Mouse (Mus musculus) T-helper 2 cell (primary cell): ENCODE results near the gene A630001G21Rik.

ENCODE experiments used
- in situ Hi-C: fragments of 300-600 bp; cut with MboI, MseI; formaldehyde crosslinking; loops from one replicate; pipeline ENCODE4 v1.15.1; 2025; ENCODE audit warnings: high pct_unique_total_duplicates

Gene A630001G21Rik

DNA sequence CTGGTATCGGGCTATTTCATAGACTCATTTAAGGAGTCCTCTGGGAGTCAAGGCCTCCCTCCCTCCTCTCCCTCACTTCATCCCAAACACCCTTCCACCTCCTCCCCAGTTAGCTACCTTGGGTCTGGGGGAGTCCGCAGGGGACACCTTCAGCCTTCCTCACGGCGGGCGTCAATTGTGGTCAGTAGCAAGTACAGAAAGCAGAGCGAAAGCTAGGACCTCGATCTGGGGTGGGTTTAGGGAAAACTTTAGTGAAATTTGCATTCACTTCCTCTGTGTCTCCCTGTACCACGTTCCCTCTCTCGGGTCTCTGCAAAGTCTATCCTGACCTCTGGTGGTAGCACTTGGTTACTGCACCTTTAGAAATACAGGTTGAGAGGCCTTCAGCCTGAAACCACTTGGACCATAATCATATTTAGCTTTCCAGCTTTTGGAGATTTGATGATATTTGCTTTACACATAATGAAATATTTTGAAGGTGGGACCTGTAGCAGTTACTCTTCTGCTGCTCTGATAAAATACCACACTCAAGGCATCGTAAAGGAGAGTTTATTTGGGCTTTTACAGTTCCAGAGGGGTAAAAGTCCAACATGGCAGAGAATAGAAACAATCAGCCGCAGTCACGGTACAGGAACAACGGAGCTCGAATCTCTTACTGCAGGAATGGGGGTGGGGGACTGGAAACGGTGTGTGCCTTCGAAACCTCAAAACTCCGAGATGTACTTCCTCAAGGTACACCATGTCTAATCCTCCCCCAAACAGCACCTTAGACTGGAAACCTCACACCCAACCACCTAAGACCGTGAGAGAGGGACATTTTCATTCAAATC lies 41.9 kb downstream of the A630001G21Rik start:
- in situ Hi-C loops: loop anchor here (5.0 kb wide), 1 partner anchor 154 kb away; no protein-coding TSS in a partner anchor

- in situ Hi-C loops: loop anchor here (5.0 kb wide), 1 partner anchor 153 kb away; no protein-coding TSS in a partner anchor
Observed at GRCm38 (mm10) chr1:85735463-85736123, 42.9 kb downstream of the A630001G21Rik start.

GRCm38 (mm10) chr1:85734511-85734910 lies 43.9 kb downstream of the A630001G21Rik start:
- in situ Hi-C loops: no loop called here

- in situ Hi-C loops: no loop called here
Observed at GRCm38 (mm10) chr1:85732581-85732980, 45.9 kb downstream of the A630001G21Rik start.

GRCm38 (mm10) chr1:85730471-85730870 lies 48.0 kb downstream of the A630001G21Rik start:
- in situ Hi-C loops: no loop called here

- in situ Hi-C loops: no loop called here
Observed at GRCm38 (mm10) chr1:85720220-85720893, 58.1 kb downstream of the A630001G21Rik start.

GRCm38 (mm10) chr1:85719049-85719448 lies 59.4 kb downstream of the A630001G21Rik start:
- in situ Hi-C loops: no loop called here

GRCm38 (mm10) chr1:85716447-85717027 lies 61.9 kb downstream of the A630001G21Rik start:
- in situ Hi-C loops: no loop called here

DNA sequence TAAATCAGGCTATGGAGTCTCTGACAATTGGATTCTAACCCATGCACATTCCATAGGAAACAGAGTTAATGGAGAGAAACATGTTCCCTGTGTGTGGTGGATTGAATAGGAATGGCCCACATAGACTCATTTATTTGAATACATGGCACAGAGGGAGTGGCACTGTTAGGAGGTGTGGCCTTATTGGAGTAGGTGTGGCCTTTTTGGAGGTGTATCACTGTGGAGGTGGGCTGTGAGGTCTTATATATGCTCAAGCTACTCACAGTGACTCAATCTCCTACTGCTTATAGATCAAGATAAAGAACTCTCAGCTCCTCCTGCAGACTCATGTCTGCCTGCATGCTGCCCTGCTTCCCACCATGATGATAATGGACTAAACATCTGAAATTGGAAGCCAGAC lies 63.9 kb downstream of the A630001G21Rik start:
- in situ Hi-C loops: no loop called here

GRCm38 (mm10) chr1:85706754-85707153 lies 71.7 kb downstream of the A630001G21Rik start:
- in situ Hi-C loops: no loop called here

DNA sequence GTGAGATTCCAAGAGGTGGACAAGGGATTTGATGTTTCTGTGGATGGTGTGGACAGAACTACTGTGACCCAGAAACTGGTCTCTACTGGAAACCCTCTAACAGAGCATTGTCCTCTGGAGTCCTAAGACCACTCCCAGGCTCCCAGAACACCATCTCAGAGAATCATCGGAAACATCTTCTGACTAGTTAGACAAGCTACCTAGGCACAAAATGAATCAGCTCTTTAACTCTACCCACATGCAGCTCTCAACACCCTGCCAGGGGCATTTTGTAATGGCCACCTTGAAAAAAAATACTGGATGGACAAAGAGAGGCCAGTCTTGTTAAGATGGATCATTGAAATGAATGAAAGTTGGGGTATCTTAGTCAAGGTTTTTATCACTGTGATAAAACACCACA lies 72.9 kb downstream of the A630001G21Rik start:
- in situ Hi-C loops: no loop called here

DNA sequence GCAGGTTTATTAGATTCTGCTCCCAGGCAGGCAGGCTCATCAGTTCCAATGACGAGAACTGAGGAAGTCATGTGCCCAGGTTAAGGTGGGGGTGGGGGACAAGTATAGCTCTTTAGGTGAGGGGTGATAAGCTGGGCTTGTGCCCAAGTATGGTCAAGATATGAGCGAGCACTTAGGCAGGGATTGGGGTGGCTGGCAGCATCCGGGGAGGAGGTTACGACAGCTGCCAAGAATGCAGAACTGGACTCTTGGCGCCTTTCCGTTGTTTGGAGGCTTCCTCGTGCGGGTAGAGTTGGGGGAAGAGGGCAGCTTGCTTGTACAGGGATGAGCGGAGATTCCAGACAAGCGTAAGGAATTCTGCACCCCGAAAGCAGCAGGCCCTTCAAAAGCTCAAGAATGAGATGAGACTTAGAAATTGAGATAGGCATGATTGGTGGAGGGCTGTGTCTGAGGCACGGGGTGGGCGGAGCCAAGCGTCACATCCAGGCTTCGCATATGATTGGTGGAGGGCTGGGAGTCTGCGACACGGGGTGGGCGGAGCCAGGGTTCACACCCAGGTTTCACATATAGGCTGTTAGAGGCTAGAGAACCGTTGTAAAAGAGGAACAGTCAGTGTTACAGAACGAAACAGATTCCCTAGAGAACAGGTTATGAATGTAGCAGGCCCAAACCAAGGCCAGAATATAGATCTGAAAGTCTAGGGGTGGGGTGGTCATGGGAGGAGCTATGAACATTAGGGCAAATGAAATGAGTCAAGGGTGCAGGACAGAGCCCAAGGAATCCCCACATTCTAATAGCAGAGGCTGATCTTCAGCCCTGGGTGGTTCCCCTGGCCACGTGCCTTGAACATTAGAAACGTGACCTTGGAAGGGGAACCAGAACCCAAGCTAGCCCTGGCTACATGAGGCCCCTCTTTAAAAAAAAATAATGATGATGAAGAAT lies 74.9 kb downstream of the A630001G21Rik start:
- in situ Hi-C loops: no loop called here

GRCm38 (mm10) chr1:85702531-85702930 lies 75.9 kb downstream of the A630001G21Rik start:
- in situ Hi-C loops: no loop called here

DNA sequence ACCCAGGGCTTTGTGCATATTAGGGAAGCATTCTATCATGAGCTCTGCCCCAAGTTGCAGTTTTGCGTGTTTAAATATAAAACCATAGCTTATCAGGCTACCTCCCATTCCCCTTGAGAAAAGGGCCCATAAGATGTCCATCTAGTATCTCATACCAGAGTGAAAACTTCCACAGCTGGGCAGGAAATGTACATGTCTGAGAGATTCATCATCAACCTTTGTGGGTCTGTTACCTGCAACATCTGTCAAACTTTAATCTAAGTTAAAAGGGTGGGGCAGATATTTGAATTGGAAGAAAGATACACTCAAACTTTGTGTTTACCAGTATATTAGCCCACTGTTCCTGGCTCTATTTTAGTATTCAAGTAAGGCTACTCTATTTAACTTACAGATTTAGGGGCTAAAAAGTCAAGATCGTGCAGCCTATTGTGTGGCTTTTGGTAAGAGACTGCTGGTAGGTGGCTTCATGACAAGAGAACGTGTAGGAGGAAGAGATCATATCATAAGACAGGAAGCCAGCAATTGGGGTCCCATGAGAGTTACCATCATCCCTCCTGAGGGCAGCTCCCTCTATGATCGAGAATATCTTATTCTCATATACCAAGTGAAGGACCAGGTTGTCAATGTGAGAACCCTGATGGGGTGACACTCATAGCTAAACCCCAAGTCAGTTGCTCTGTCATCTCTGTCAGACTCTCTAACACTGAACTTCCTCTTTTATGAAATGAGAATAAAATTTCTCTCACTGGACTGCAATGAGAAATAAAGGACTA lies 80.5 kb downstream of the A630001G21Rik start:
- in situ Hi-C loops: loop anchor here (5.0 to 10.0 kb wide), 2 partner anchors 36 to 307 kb away; no protein-coding TSS in a partner anchor

DNA sequence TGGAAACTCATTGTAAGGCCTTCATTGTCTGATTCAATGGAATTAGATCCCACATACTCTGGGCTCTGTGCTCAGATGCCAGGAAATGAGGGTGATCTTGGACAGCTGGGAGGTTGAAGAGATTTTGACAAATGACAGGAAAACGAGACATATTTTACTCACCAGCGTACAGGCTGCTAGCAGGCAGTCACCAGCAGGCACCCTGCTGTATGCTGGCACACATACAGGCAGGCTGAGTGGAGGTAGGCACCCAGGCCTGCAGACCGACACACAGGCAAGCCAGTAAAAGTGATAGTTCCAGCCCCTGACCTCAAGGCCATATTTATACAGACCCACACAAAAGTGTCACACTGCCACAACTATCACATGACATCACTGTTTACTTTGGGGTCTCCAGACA lies 82.8 kb downstream of the A630001G21Rik start:
- in situ Hi-C loops: loop anchor here (5.0 to 10.0 kb wide), 2 partner anchors 33 to 309 kb away; no protein-coding TSS in a partner anchor

DNA sequence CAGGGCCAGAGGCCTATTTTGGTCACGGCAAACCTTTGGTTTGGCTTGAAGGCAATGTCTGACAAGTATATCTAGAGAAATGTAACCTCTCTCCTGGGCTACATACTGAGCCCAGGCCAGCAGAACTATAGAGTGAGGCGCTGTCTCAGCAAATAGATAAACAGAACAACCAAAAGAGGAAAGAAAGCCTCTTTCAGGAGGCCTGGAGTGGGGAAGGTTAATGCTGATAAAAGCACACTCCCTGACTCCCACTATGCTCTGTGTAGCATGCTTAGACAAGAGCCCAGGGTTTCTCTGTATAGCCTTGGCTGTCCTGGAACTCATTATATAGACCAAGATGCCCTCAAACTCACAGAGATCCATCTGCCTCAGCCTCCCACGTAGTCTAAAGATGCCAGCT lies 85.2 kb downstream of the A630001G21Rik start:
- in situ Hi-C loops: loop anchor here (10.0 kb wide), 1 partner anchor 312 kb away; no protein-coding TSS in a partner anchor

GRCm38 (mm10) chr1:85692281-85692680 lies 86.2 kb downstream of the A630001G21Rik start:
- in situ Hi-C loops: loop anchor here (10.0 kb wide), 1 partner anchor 313 kb away; no protein-coding TSS in a partner anchor

DNA sequence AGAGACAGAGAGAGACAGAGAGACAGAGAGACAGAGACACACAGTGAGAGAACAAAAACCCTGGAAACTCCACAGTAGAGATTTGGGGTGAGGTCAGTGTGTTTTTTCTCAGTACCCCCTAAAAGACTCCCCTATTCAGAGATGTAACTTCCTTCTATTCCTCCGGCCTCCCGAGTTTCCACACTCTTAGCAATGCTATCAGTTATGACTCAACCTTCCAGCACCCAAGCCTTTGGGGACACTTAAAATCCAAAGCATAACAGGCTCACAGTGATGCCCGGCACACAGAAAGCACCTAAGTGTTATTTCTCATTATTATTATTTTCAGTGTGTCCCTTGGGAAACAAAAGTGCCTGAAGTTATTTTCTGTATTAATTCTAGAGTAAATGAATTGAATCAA lies 87.9 kb downstream of the A630001G21Rik start:
- in situ Hi-C loops: loop anchor here (10.0 kb wide), 1 partner anchor 314 kb away; no protein-coding TSS in a partner anchor

DNA sequence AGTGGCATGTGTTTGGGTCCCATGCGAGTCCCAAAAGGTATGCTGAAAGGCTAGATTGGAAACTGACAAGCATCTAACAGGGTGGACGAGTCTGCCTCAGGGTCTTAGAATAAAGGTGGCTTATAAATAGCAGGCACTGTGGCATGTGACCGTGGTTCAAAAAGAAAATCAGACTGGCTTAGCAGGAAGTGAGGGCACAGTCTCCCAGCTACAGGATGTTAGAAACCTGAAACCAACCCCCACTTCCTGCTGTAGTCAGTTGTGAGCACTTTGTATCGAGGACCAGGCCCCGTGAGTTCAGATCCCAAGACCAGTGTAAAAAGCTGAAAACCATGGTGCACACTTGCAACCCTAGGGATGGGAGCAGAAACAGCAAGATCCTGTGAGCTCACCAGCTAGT lies 91.1 kb downstream of the A630001G21Rik start:
- in situ Hi-C loops: no loop called here

GRCm38 (mm10) chr1:85686666-85687065 lies 91.8 kb downstream of the A630001G21Rik start:
- in situ Hi-C loops: no loop called here
